ENCODE assay signal across 9 mouse cellular contexts in genomic region chr7:79129883-79130282, GRCm38 (mm10). TPM values are rescaled to one million over a fixed set of nuclear protein-coding genes. Genes with fewer than 3 reads are reported as not detected.
A peak's percentile ranks its signal among the peaks of the same experiment; 100 is the strongest.
DNase-seq lines count a peak whose midpoint lies in the region; ATAC-seq lines count a peak whose summit lies in the region.
"Had no signal": no experiment of that assay in that cellular context is flagged by ENCODE, and none has a peak within 500 bp of the region (broad histone marks: within the 10 kb centered on the region; RNA-seq: fewer than 3 reads in every experiment).

No protein-coding gene starts in this region.

- WGBS in liver, embryonic 11.5 days = 28% methylated on average over 8 of the region's 8 CpGs
- 28% methylated on average over 8 of the region's 8 CpGs for WGBS in embryonic facial prominence, embryonic 15.5 days
- 10% methylated on average over 8 of the region's 8 CpGs for WGBS in limb, embryonic 10.5 days

- no peak overlapping the region for H3K9ac ChIP-seq in liver, embryonic 11.5 days (ENCODE audit: low read depth, low read length)
- no peak overlapping the region for H3K9ac ChIP-seq in embryonic facial prominence, embryonic 15.5 days

- H3K4me2 ChIP-seq in liver, embryonic 11.5 days = peak overlapping the region; percentile 47
- peak overlapping the region; percentile 46 for H3K4me2 ChIP-seq in embryonic facial prominence, embryonic 15.5 days (replicated peaks)

- no peak overlapping the region for H3K27ac ChIP-seq in liver, embryonic 11.5 days (ENCODE audit: low read depth, low read length)
- H3K27ac ChIP-seq in embryonic facial prominence, embryonic 15.5 days (replicated peaks) = no peak overlapping the region
- H3K27ac ChIP-seq in limb, embryonic 10.5 days = no peak overlapping the region

- no peak for DNase-seq in liver, embryonic 11.5 days (ENCODE audit: low spot score)
- no peak for DNase-seq in liver
- DNase-seq in limb, embryonic 10.5 days (ENCODE audit: low spot score) = peak; percentile 35
- DNase-seq in retina, embryonic 14.5 days (ENCODE audit: low spot score) = peak; percentile 61
- no peak for DNase-seq in left cerebral cortex, postnatal 36 days (ENCODE audit: low spot score in 2 of 2)
- no peak for DNase-seq in spleen, postnatal 36 days (ENCODE audit: low spot score in 2 of 2)
- no peak for DNase-seq in thymus, postnatal 14 days
- DNase-seq: adrenal gland, adult 2 months had no signal

- ATAC-seq in liver, embryonic 11.5 days (replicated peaks; ENCODE audit: low FRiP score) = no peak
- ATAC-seq in embryonic facial prominence, embryonic 15.5 days (ENCODE audit: insufficient number of reproducible peaks, low FRiP score, low TSS enrichment, low read depth) = no peak

- no peak overlapping the region; the same call in 1 of the 2 replicates for H3K4me3 ChIP-seq in liver, embryonic 11.5 days (ENCODE audit: low read depth, low read length)
- peak overlapping the region; percentile 33 for H3K4me3 ChIP-seq in embryonic facial prominence, embryonic 15.5 days (replicated peaks)
- peak overlapping the region; percentile 47 for H3K4me3 ChIP-seq in limb, embryonic 10.5 days

- no peaks in the 10 kb centered on the region for H3K9me3 ChIP-seq in liver, embryonic 11.5 days (ENCODE audit: control insufficient read depth, low read length)
- no peaks in the 10 kb centered on the region for H3K9me3 ChIP-seq in embryonic facial prominence, embryonic 15.5 days (replicated peaks)
- no peaks in the 10 kb centered on the region for H3K9me3 ChIP-seq in limb, embryonic 10.5 days (replicated peaks)

- peaks cover 24% of the 10 kb centered on the region for H3K27me3 ChIP-seq in liver, embryonic 11.5 days (replicated peaks; ENCODE audit: control insufficient read depth, insufficient read depth, low read length)
- H3K27me3 ChIP-seq in embryonic facial prominence, embryonic 15.5 days = peaks cover 12% of the 10 kb centered on the region; the same call in 1 of the 2 replicates
- H3K27me3 ChIP-seq in limb, embryonic 10.5 days (ENCODE audit: low read depth, poor library complexity, severe bottlenecking) = peaks cover 22% of the 10 kb centered on the region

- no peaks in the 10 kb centered on the region for H3K36me3 ChIP-seq in liver, embryonic 11.5 days (ENCODE audit: control insufficient read depth, insufficient read depth, low read length)
- 0 out of 2 replicates have a peak, but pooled peaks cover 12% of the 10 kb centered on the region for H3K36me3 ChIP-seq in embryonic facial prominence, embryonic 15.5 days
- H3K36me3 ChIP-seq in limb, embryonic 10.5 days = peaks cover 20% of the 10 kb centered on the region

- intact Hi-C loops in left cerebral cortex, postnatal 36 days (cut with DNase I) = no loop called here

- peaks cover 3% of the 10 kb centered on the region; the same call in 1 of the 2 replicates for H3K4me1 ChIP-seq in liver, embryonic 11.5 days (replicated peaks; ENCODE audit: control insufficient read depth, insufficient read depth, low read length)
- H3K4me1 ChIP-seq in embryonic facial prominence, embryonic 15.5 days = peaks cover 32% of the 10 kb centered on the region
- peaks cover 44% of the 10 kb centered on the region for H3K4me1 ChIP-seq in limb, embryonic 10.5 days

RNA-seq across cellular contexts. Expression of gene Hapln3, which starts 0.9 kb away (rescaled TPM):
- 0.73 and 0.95 TPM in 2 replicates for polyA plus RNA-seq in liver, embryonic 11.5 days (2014; fragmentation: Nextera tagmentation; extraction: Ambion mirVana)
- 4.1 and 4.5 TPM in 2 replicates for polyA plus RNA-seq in embryonic facial prominence, embryonic 15.5 days (2015; fragmentation: Nextera tagmentation; extraction: Ambion mirVana)
- 1.9 and 2.3 TPM in 2 replicates for polyA plus RNA-seq in limb, embryonic 10.5 days (2016; fragmentation: Nextera tagmentation; extraction: Ambion mirVana)
- 1 to 10 TPM; 1.2 to 3.2 TPM for total RNA-seq in left cerebral cortex, postnatal 36 days (2021)

RNA-seq across cellular contexts. Expression of gene Mfge8, which starts 19.0 kb away (rescaled TPM):
- polyA plus RNA-seq in liver, embryonic 11.5 days (2014; fragmentation: Nextera tagmentation; extraction: Ambion mirVana) = 84.9 and 92.0 TPM in 2 replicates
- polyA plus RNA-seq in embryonic facial prominence, embryonic 15.5 days (2015; fragmentation: Nextera tagmentation; extraction: Ambion mirVana) = 175 and 185 TPM in 2 replicates
- 161 and 176 TPM in 2 replicates for polyA plus RNA-seq in limb, embryonic 10.5 days (2016; fragmentation: Nextera tagmentation; extraction: Ambion mirVana)
- 100 to 1,000 TPM; 185 to 203 TPM for total RNA-seq in left cerebral cortex, postnatal 36 days (2021)

Comparison
In these comparisons a context has a peak if more than half of its experiments do, and no peak if none do; other contexts are left out.
1. DNase-seq: peak in limb, embryonic 10.5 days (single experiment) and retina, embryonic 14.5 days (single experiment); none in liver, embryonic 11.5 days (single experiment), liver (single experiment), left cerebral cortex, postnatal 36 days (0 of 2), spleen, postnatal 36 days (0 of 2) and thymus, postnatal 14 days (single experiment).